Mouse (Mus musculus) lung, adult 2 months (tissue): ENCODE data around the gene Timp2.

Source experiments
- CTCF ChIP-seq: fragments of 200-500 bp; IDR thresholded peaks from 2 replicates; pipeline ENCODE4 v1.5.1; 2011; ENCODE audit warnings: mild to moderate bottlenecking, low read length, control low read depth; ENCODE audit not compliant: insufficient read depth
- POLR2A ChIP-seq: fragments of 200-500 bp; IDR thresholded peaks from 2 replicates; pipeline ENCODE4 v1.6.1; 2011; ENCODE audit warnings: low read depth, mild to moderate bottlenecking, control low read depth, low read length, borderline replicate concordance; ENCODE audit errors: extremely low read depth

- TF ChIP-seq CTCF (no peak), POLR2A (no peak)
Measured at GRCm38 (mm10) chr11:118286434-118286833, 69.1 kb downstream of the Timp2 start.
